Mouse (Mus musculus): ENCODE measurements around the gene Ube2e1. TPM values are rescaled to one million over a fixed set of nuclear protein-coding genes. Genes with fewer than 3 reads are reported as not detected.

Gene Ube2e1
- polyA plus RNA-seq, 1 experiment from 2014 or later: 31.7 TPM

Other genes with a start within 250 kb of the Ube2e1 start
- gene Nr1d2, start 92.7 kb downstream of the Ube2e1 start, polyA plus RNA-seq (2015; fragmentation: Nextera tagmentation; extraction: Ambion mirVana): 1.5 TPM in 2 replicates
- 7.4 and 7.6 TPM in 2 replicates for gene Nkiras1, start 60.7 kb downstream of the Ube2e1 start, polyA plus RNA-seq (2015; fragmentation: Nextera tagmentation; extraction: Ambion mirVana)
- gene Rpl15, start 60.5 kb downstream of the Ube2e1 start, polyA plus RNA-seq (2015; fragmentation: Nextera tagmentation; extraction: Ambion mirVana): 195 and 231 TPM in 2 replicates